Mouse (Mus musculus) embryonic facial prominence, embryonic 12.5 days (tissue): ENCODE measurements at regions not wholly inside any gene's neighbourhood (a gene's known extent, or its start where the extent isn't known, plus 50 kb on each side); places are given as distances from the start of the nearest gene placed in this dataset.
A peak's percentile ranks its signal among the peaks of the same experiment; 100 is the strongest.
"Not testable (repeated sequence)": the region's sequence is repeated elsewhere in the genome, so short reads cannot be mapped to it uniquely, and the experiment has no call there.

Experiments
- ATAC-seq: fragments of 200-750 bp; cut with Nextera tagmentation; 2 replicates; pipeline ENCODE4 v1.8.0; 2017; ENCODE audit not compliant: insufficient number of reproducible peaks, insufficient read depth, low FRiP score, low TSS enrichment
- H3K27ac ChIP-seq: fragments of 300-500 bp; sonication (generic); 2 replicates; pipeline ENCODE4 v1.5.1; 2016; ENCODE audit warnings: mild to moderate bottlenecking
- H3K27me3 ChIP-seq: fragments of 300-500 bp; sonication (generic); 2 replicates; pipeline ENCODE4 v1.6.1; 2016; ENCODE audit warnings: mild to moderate bottlenecking, moderate library complexity
- H3K36me3 ChIP-seq: fragments of 300-500 bp; sonication (generic); 2 replicates; pipeline ENCODE4 v1.6.1; 2016; ENCODE audit warnings: mild to moderate bottlenecking
- H3K4me1 ChIP-seq: fragments of 300-500 bp; sonication (generic); 2 replicates; pipeline ENCODE4 v1.6.1; 2016
- H3K4me2 ChIP-seq: fragments of 300-500 bp; sonication (generic); replicated peaks from 2 replicates; pipeline ENCODE4 v1.6.1; 2016; ENCODE audit warnings: mild to moderate bottlenecking, moderate library complexity
- H3K4me3 ChIP-seq: fragments of 300-500 bp; sonication (generic); 2 replicates; pipeline ENCODE4 v1.5.1; 2016; ENCODE audit warnings: mild to moderate bottlenecking
- H3K9ac ChIP-seq: fragments of 300-500 bp; sonication (generic); 2 replicates; pipeline ENCODE4 v1.6.1; 2016; ENCODE audit warnings: mild to moderate bottlenecking, moderate library complexity
- H3K9me3 ChIP-seq: fragments of 300-500 bp; sonication (generic); 2 replicates; pipeline ENCODE4 v1.6.1; 2016; ENCODE audit warnings: mild to moderate bottlenecking, moderate library complexity
- WGBS: fragments of 180-500 bp; shearing (Covaris S2); methylation state at CpG from one replicate; pipeline ENCODE4 v1.1.7; 2016; 5-methylcytosine and 5-hydroxymethylcytosine counted together

DNA sequence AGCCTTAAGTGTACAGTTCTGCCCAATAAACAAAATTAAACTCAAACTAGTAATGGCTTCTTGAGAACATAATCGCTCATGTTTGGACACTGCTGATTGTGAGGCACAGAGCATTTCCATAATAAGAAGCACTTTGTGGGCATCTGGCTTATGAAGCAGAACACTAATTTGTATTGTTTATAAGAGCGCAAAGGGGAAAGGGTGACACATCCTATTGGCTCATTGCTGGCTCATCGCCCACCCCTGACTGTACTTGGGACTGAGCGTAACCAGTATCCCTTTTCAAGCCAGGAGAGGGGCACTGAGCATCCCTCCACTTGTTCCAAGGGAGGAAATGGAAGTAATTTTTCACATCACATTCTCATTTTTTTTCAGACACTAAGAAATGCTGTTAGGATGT lies 288.0 kb downstream of the Sfmbt2 start:
- H3K9me3 ChIP-seq, result no peaks in the 10 kb centered on the region
- no peak overlapping the region for H3K4me2 ChIP-seq
- H3K27me3 ChIP-seq, result no peaks in the 10 kb centered on the region
- H3K36me3 ChIP-seq, result no peaks in the 10 kb centered on the region
- 91% methylated on average over 4 of the region's 4 CpGs for WGBS
- ATAC-seq, result no peak
- no peak overlapping the region for H3K27ac ChIP-seq
- no peaks in the 10 kb centered on the region for H3K4me1 ChIP-seq
- no peak overlapping the region for H3K4me3 ChIP-seq
- H3K9ac ChIP-seq, result no peak overlapping the region

DNA sequence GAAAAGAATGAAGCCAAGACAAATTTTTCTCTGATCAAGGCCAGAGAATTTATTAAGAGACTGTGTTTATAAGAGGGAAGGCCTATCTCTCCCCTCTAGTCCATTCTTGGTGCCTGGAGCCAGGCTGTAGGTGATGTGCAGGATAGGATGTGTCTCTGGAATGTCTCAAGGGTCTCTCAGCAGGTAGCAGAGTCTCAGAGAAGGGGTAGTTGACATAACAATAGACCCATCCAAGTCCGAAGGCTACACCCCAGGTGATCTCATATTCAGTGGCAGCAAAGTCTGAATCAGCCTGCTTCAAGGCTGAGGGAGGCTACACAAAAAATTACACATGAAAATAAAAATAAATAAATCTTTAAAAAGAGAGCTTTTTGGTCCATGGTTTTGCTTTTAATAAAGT lies 297.6 kb downstream of the Sfmbt2 start:
- H3K9ac ChIP-seq, H3K4me3 ChIP-seq, H3K4me1 ChIP-seq, H3K36me3 ChIP-seq, H3K9me3 ChIP-seq, H3K27me3 ChIP-seq, H3K4me2 ChIP-seq, ATAC-seq, H3K27ac ChIP-seq: not testable (repeated sequence)
- 71% methylated on average over 1 of the region's 1 CpGs for WGBS

DNA sequence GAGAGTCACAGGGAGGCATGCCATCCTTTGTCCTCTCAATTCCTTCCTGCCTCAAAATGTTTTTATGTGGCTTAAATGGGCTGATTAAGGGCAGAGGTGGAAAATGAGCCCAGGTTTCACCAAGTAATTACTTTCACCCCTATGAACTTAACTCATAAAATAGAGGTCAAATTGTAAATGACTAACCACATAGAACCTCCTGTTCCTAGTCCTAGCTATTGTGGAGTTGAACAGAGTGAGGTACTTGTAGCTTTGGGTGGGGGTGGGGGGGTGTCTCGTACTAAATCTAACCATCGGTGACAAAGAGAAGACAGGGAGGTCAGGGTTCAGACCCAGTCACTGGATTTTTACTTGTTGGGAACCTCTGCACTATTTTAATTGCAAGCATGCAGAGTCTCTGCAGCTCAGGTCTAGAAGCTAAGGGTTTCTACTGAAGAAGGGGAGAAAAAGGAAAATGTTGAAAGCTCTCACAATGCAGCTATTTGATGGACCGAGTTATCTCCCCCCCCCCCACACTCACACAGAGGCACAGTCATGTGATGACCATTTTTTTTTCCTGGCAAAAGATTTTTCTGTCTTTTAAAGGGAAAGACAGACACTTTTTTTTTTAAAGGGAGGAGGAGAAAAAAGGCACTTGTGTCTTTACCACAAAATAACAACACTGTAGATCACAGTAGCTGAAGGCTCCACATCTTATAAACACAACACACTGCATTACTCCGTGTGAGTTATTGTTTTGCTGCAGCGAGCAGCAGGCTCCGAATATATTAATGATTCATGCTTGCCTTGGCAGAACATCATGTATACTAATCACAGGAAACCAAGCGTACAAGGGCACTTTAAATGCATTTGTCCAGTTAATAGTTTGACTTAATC lies 300.4 kb downstream of the Sfmbt2 start:
- H3K27ac ChIP-seq, result no peak overlapping the region
- H3K36me3 ChIP-seq, result no peaks in the 10 kb centered on the region
- H3K4me1 ChIP-seq, result peaks cover 3% of the 10 kb centered on the region; the same call in 1 of the 2 replicates
- H3K27me3 ChIP-seq, result no peaks in the 10 kb centered on the region
- H3K4me2 ChIP-seq, result no peak overlapping the region
- H3K9ac ChIP-seq, result no peak overlapping the region
- no peaks in the 10 kb centered on the region for H3K9me3 ChIP-seq
- no peak for ATAC-seq
- WGBS, result 60% methylated on average over 7 of the region's 7 CpGs
- H3K4me3 ChIP-seq, result no peak overlapping the region

DNA sequence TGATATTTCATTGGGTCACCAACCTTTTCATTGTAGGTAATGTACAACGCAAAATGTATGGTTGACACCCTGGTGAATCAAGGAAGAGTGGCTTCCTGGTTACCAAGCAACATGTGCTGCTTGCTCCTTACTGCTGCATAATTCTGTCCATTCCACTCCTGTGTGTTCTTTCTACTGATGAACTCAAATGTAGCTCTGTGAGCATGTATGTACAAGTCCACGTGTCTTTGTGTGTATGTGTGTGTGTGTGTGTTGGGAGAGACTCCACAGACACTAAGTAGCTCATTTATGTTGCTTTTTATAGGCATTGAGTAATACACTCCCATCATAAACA lies 301.0 kb downstream of the Sfmbt2 start:
- no peaks in the 10 kb centered on the region for H3K27me3 ChIP-seq
- H3K36me3 ChIP-seq, result no peaks in the 10 kb centered on the region
- no peaks in the 10 kb centered on the region for H3K9me3 ChIP-seq
- peaks cover 3% of the 10 kb centered on the region; the same call in 1 of the 2 replicates for H3K4me1 ChIP-seq
- 77% methylated on average over 2 of the region's 2 CpGs for WGBS
- no peak overlapping the region for H3K9ac ChIP-seq
- H3K4me3 ChIP-seq, result no peak overlapping the region
- no peak overlapping the region for H3K27ac ChIP-seq
- H3K4me2 ChIP-seq, result no peak overlapping the region
- no peak for ATAC-seq

DNA sequence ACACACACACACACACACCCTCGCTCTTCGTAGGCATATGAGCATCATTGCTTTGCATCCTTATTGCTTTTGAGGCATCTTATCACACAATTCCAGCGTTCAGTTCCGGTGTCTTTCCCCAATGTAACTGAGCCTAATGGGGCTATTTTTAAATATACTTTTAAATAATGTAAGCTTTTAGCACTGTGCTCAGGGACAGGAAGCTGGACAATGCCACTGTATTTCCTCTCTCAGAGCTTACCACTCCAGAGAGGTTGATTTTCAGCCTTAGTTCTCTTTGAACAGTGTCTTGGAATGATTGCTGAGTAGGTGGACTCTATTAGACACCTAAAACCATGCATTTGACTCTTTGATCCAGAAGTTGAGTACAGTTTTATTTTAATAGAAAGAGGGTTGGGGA lies 301.9 kb downstream of the Sfmbt2 start:
- Histone ChIP-seq H3K27ac (no peak overlapping the region), H3K36me3 (no peaks in the 10 kb centered on the region), H3K4me1 (peaks cover 3% of the 10 kb centered on the region; the same call in 1 of the 2 replicates), H3K9ac (no peak overlapping the region), H3K4me2 (no peak overlapping the region), H3K4me3 (no peak overlapping the region), H3K9me3 (no peaks in the 10 kb centered on the region), H3K27me3 (no peaks in the 10 kb centered on the region)
- ATAC-seq, result no peak
- 87% methylated on average over 4 of the region's 4 CpGs for WGBS

DNA sequence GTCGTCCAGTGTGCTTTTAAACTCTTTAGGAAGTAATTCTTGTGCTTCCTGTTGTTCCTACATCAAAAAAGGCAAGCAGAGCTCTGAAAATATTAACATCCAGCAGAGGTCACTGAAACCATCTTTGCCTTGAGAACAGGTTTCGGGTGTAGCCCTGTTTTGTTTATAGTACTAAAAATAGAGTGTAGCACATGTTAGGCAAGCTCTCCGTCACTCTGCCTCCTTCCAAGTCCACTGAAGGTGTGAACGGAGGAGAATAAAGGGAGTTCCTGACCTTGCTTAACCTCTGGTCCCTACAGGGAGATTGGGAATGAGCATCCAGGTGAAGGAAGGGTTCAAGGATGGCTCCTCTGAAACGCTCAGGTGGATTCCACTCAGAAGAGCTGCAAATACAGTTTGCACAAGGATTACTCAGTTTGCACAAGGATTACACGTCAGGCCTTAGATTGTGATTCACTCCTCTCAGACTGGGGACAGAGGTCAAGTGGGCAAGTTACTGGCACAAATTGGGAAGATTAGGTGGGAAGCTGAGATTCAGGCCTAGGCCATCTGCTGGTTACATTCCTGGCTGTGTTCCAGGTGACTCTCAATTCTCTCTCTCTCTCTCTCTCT lies 304.5 kb downstream of the Sfmbt2 start:
- Histone ChIP-seq H3K4me1 (peaks cover 3% of the 10 kb centered on the region; the same call in 1 of the 2 replicates), H3K36me3 (no peaks in the 10 kb centered on the region), H3K4me2 (no peak overlapping the region), H3K4me3 (no peak overlapping the region), H3K27ac (no peak overlapping the region), H3K9me3 (no peaks in the 10 kb centered on the region), H3K27me3 (no peaks in the 10 kb centered on the region), H3K9ac (no peak overlapping the region)
- no peak for ATAC-seq
- WGBS, result 28% methylated on average over 6 of the region's 6 CpGs

DNA sequence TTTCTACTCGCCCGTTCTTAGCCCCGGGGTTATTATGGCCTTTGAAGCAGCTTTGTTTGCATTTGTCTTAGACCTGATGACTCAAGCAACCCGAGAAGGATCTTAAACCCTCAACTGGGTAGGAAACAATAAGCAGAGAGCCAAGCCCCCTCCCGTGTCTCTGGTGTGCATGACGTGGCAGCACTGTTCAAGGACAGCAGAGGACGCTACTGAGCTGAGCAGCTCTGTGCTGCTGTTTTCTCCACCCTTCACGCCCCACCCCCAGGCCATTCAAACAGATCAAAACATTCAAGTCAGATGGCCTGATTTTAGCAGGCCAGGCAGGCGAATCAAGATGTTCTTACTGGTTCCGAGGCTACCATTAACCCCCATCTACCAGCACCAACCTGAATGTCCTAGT lies 331.1 kb downstream of the Sfmbt2 start:
- no peak for ATAC-seq

DNA sequence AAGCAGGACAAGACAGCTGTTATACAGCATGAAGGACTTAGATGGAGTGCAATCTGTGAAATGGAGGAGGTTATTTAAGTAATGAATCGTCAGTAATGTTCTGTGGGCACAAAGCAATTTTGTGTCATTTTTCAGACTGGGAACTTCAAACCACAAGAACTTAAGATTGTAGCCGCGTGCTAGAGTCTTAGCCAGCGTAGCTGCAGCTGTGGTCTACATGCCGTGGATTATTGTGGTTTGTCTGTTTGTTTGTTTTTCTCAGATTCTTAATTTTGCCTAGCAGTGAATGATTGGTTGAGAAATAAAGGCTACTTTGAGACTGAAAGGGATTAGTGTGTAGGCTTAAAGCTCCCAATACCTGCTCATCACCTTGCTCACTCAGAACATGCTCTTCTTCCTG lies 348.1 kb downstream of the Sfmbt2 start:
- Histone ChIP-seq H3K9me3 (no peaks in the 10 kb centered on the region), H3K27ac (no peak overlapping the region), H3K27me3 (no peaks in the 10 kb centered on the region), H3K36me3 (no peaks in the 10 kb centered on the region), H3K9ac (no peak overlapping the region), H3K4me2 (no peak overlapping the region), H3K4me3 (no peak overlapping the region), H3K4me1 (no peaks in the 10 kb centered on the region)
- no peak for ATAC-seq
- 59% methylated on average over 5 of the region's 5 CpGs for WGBS

More for the DNA sequence above, 331.1 kb downstream of the Sfmbt2 start:
- Histone ChIP-seq H3K27me3 (no peaks in the 10 kb centered on the region), H3K27ac (no peak overlapping the region), H3K4me1 (no peaks in the 10 kb centered on the region), H3K9ac (no peak overlapping the region), H3K4me2 (no peak overlapping the region), H3K36me3 (no peaks in the 10 kb centered on the region), H3K9me3 (no peaks in the 10 kb centered on the region), H3K4me3 (no peak overlapping the region)
- 39% methylated on average over 10 of the region's 10 CpGs for WGBS

DNA sequence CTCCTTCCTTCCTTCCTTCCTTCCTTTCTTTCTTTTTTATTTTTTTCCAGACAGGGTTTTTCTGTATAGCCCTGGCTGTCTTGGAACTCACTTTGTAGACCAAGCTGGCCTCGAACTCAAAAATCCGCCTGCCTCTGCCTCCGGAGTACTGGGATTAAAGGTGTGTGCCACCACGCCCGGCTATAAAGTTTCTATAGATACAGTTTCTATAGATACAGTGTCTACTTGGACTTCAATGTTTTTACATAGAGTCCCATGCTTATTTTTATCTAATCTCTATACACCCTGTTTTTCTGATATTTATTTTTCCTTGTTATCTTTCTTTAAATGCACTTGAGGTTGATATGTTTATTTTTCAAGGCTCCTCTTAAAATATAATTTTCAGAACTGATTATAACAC lies 364.0 kb downstream of the Sfmbt2 start:
- H3K4me3 ChIP-seq, H3K27me3 ChIP-seq, H3K9me3 ChIP-seq, H3K27ac ChIP-seq, H3K36me3 ChIP-seq, H3K4me1 ChIP-seq, H3K9ac ChIP-seq, ATAC-seq, H3K4me2 ChIP-seq: not testable (repeated sequence)
- 88% methylated on average over 5 of the region's 5 CpGs for WGBS

DNA sequence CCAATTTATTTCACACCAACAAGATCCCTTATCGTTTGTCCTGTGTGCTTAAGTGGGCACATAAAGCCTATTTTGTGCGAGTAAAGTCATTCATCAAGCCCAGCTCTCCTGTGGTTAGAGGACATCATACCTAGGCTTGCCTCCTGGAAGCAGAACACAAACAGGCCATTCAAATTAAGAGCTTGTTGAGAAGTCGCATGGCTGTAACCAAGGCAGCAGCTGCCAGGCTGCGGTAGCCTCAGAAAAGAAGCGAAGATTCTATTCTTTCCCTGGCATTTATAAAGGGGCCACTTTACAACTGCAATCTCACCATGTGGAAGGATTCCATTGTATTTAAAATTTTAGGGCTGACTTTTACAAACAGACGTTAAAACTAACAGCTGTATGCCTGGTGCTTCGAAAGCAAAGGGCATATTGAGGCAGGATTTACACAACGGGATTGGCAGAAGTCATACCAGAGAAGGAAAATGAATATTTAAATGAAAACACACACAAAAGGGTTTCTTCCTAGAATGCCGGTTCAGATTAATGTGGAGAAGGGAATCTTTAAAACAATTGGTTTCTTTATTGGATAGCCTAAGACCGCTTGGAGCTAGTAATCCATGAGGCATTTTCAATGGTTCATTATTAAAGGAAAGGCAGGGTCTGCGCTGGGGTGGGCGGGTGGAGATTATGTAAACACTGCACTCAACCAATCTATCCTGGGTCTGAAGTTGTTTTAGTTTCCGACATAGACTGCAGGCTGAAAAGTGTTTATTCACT lies 366.6 kb downstream of the Sfmbt2 start:
- no peak overlapping the region for H3K4me3 ChIP-seq

DNA sequence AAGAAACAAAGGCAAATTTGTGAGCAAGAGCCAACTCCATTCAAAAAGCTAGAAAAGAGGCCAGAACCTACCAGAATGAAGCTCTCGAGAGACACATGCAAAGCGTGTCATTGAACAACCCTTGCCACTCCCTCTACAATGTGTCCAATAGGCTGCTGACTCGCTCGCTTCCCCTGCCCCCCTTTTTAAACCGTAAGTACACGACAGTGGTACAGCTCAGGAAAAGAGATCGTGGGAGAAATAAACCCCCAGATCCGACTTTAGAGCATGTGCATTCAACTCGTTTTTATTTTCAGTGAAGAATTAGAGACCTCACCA lies 367.1 kb downstream of the Sfmbt2 start:
- 0 out of 2 replicates have a peak, but pooled peaks have one; percentile 41 for ATAC-seq
- 51% methylated on average over 9 of the region's 9 CpGs for WGBS
- no peak overlapping the region for H3K27ac ChIP-seq
- H3K4me1 ChIP-seq, result 0 out of 2 replicates have a peak, but pooled peaks cover 5% of the 10 kb centered on the region
- H3K9me3 ChIP-seq, result no peaks in the 10 kb centered on the region
- peak overlapping the region; percentile 31 for H3K4me2 ChIP-seq
- H3K9ac ChIP-seq, result no peak overlapping the region
- H3K27me3 ChIP-seq, result no peaks in the 10 kb centered on the region
- H3K4me3 ChIP-seq, result no peak overlapping the region
- H3K36me3 ChIP-seq, result no peaks in the 10 kb centered on the region

More for the DNA sequence above, 366.6 kb downstream of the Sfmbt2 start:
- Histone ChIP-seq H3K27ac (no peak overlapping the region), H3K4me1 (0 out of 2 replicates have a peak, but pooled peaks cover 5% of the 10 kb centered on the region), H3K9ac (no peak overlapping the region), H3K36me3 (no peaks in the 10 kb centered on the region), H3K4me2 (peak overlapping the region; percentile 31), H3K9me3 (no peaks in the 10 kb centered on the region), H3K27me3 (no peaks in the 10 kb centered on the region)
- 29% methylated on average over 13 of the region's 13 CpGs for WGBS
- ATAC-seq, result no peak; the same call in 1 of the 2 replicates

DNA sequence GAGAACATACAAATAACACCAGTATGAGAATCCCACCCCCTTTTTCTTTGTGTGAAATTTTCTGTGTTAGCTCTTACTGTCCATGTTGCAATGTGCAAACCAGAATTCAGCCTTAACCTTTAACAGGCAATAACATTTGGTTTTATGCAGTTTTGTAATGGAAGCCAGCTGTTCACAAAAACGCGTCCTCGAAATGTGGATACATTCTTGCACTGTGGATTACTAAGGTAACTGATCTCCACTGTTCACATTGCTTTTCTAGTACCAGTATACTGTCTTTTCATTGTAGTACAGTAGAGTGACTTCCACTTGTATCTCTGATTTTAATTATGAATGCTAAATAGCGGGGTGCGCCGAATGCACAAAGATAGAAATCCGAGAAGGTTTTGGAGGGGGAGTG lies 374.8 kb downstream of the Sfmbt2 start:
- peak; percentile 79 for ATAC-seq

More for the DNA sequence above, 374.8 kb downstream of the Sfmbt2 start:
- Histone ChIP-seq H3K4me3 (no peak overlapping the region), H3K36me3 (no peaks in the 10 kb centered on the region), H3K9ac (no peak overlapping the region), H3K27me3 (no peaks in the 10 kb centered on the region), H3K27ac (no peak overlapping the region), H3K4me2 (0 out of 2 replicates have a peak overlapping the region, but pooled peaks have one; percentile 11), H3K4me1 (peaks cover 8% of the 10 kb centered on the region), H3K9me3 (no peaks in the 10 kb centered on the region)
- 25% methylated on average over 7 of the region's 7 CpGs for WGBS
